18 mouse cellular contexts compared by ENCODE assay signal in genomic region chr19:19777891-19778290, GRCm38 (mm10).
A peak's percentile ranks its signal among the peaks of the same experiment; 100 is the strongest.
DNase-seq lines count a peak whose midpoint lies in the region; ATAC-seq and TF ChIP-seq lines count a peak whose summit lies in the region.
"Had no signal": no experiment of that assay in that cellular context is flagged by ENCODE, and none has a peak within 500 bp of the region (broad histone marks: within the 10 kb centered on the region; RNA-seq: fewer than 3 reads in every experiment).

No protein-coding gene starts in this region.

- DNase-seq in layer of hippocampus, adult 2 months (ENCODE audit: low spot score in 2 of 2), result peak; percentile 19 to 48
- DNase-seq in left cerebral cortex, adult 9 months (ENCODE audit: low spot score in 2 of 2), result peak; percentile 32 to 56
- DNase-seq in right cerebral cortex, postnatal 25 days, result peak; percentile 13
- no peak for DNase-seq in ovary, postnatal 36 days (ENCODE audit: low spot score)
- no peak for DNase-seq in kidney, postnatal 25 days
- DNase-seq in heart, adult 11 months, result no peak
- DNase-seq: cerebellum, postnatal 10 days; heart, postnatal 36 days; kidney, adult 11 months; kidney, postnatal 10 days; thymus, adult 18-20 months had no signal

- ATAC-seq in frontal cortex, adult (ENCODE audit: low TSS enrichment), result peak; percentile 97
- ATAC-seq: hindbrain, postnatal 0 days; liver, embryonic 12.5 days; midbrain, embryonic 15.5 days; Patski had no signal

- TF ChIP-seq CTCF in layer of hippocampus, adult 2 months (conservative IDR thresholded peaks at IDR 0.05), result no peak

- no peak overlapping the region for H3K4me3 ChIP-seq in layer of hippocampus, adult 2 months
- H3K4me3 ChIP-seq: heart, embryonic 13.5 days; liver, embryonic 12.5 days; lung, embryonic 15.5 days; midbrain, embryonic 15.5 days had no signal

- no peak overlapping the region for H3K27ac ChIP-seq in layer of hippocampus, adult 2 months
- H3K27ac ChIP-seq: heart, embryonic 13.5 days; hindbrain, postnatal 0 days; liver, embryonic 12.5 days; lung, embryonic 15.5 days; midbrain, embryonic 15.5 days had no signal

Comparison
In these comparisons a context has a peak if more than half of its experiments do, and no peak if none do; other contexts are left out.
1. DNase-seq: peak in layer of hippocampus, adult 2 months (2 of 2), left cerebral cortex, adult 9 months (2 of 2) and right cerebral cortex, postnatal 25 days (single experiment); none in ovary, postnatal 36 days (single experiment), kidney, postnatal 25 days (0 of 2) and heart, adult 11 months (single experiment).